8 mouse cellular contexts compared by ENCODE assay signal in genomic region chr2:152826481-152826880, GRCm38 (mm10). TPM values are rescaled to one million over a fixed set of nuclear protein-coding genes. Genes with fewer than 3 reads are reported as not detected.
DNase-seq lines count a peak whose midpoint lies in the region; ATAC-seq and TF ChIP-seq lines count a peak whose summit lies in the region.

No protein-coding gene starts in this region.

- TF ChIP-seq POLR2A in lung, adult 2 months (IDR thresholded peaks at IDR 0.05; ENCODE audit: borderline replicate concordance, extremely low read depth, low read depth, low read length), result no peak

- H3K9ac ChIP-seq in heart, embryonic 12.5 days, result no peak overlapping the region
- no peak overlapping the region for H3K9ac ChIP-seq in forebrain, embryonic 16.5 days (replicated peaks; ENCODE audit: low read depth, low read length)
- H3K9ac ChIP-seq in midbrain, embryonic 15.5 days, result no peak overlapping the region

- H3K4me1 ChIP-seq in heart, embryonic 12.5 days (replicated peaks), result peaks cover 64% of the 10 kb centered on the region
- H3K4me1 ChIP-seq in lung, adult 2 months (ENCODE audit: control insufficient read depth, insufficient read depth, low read length), result peaks cover 44% of the 10 kb centered on the region
- peaks cover 54% of the 10 kb centered on the region for H3K4me1 ChIP-seq in forebrain, embryonic 16.5 days (replicated peaks; ENCODE audit: control insufficient read depth, insufficient read depth, low read length)
- peaks cover 70% of the 10 kb centered on the region for H3K4me1 ChIP-seq in midbrain, embryonic 15.5 days

- H3K9me3 ChIP-seq in heart, embryonic 12.5 days (replicated peaks), result no peaks in the 10 kb centered on the region
- no peaks in the 10 kb centered on the region for H3K9me3 ChIP-seq in forebrain, embryonic 16.5 days (ENCODE audit: control insufficient read depth, low read length)
- H3K9me3 ChIP-seq in midbrain, embryonic 15.5 days, result no peaks in the 10 kb centered on the region

- no peaks in the 10 kb centered on the region for H3K27me3 ChIP-seq in heart, embryonic 12.5 days (replicated peaks)
- no peaks in the 10 kb centered on the region for H3K27me3 ChIP-seq in forebrain, embryonic 16.5 days (replicated peaks; ENCODE audit: control insufficient read depth, insufficient read depth, low read length)
- H3K27me3 ChIP-seq in midbrain, embryonic 15.5 days (replicated peaks), result no peaks in the 10 kb centered on the region

- ATAC-seq in heart, embryonic 12.5 days (ENCODE audit: insufficient number of reproducible peaks, low FRiP score), result no peak
- no peak for ATAC-seq in forebrain, embryonic 16.5 days
- no peak for ATAC-seq in midbrain, embryonic 15.5 days (replicated peaks)
- no peak for ATAC-seq in activated CD4-positive, CD25-positive, alpha-beta regulatory T cell, adult 4 months

- peaks cover 11% of the 10 kb centered on the region; the same call in 1 of the 2 replicates for H3K36me3 ChIP-seq in heart, embryonic 12.5 days
- H3K36me3 ChIP-seq in forebrain, embryonic 16.5 days (ENCODE audit: control insufficient read depth, insufficient read depth), result no peaks in the 10 kb centered on the region
- no peaks in the 10 kb centered on the region for H3K36me3 ChIP-seq in midbrain, embryonic 15.5 days (replicated peaks)

- WGBS in heart, embryonic 12.5 days, result 55% methylated on average over 3 of the region's 3 CpGs
- WGBS in lung, adult 2 months, result 50% methylated on average over 3 of the region's 3 CpGs
- WGBS in forebrain, embryonic 16.5 days, result 75% methylated on average over 3 of the region's 3 CpGs
- WGBS in midbrain, embryonic 15.5 days, result 85% methylated on average over 3 of the region's 3 CpGs

- intact Hi-C loops in heart, postnatal 25 days (cut with DNase I), result no loop called here

- H3K4me3 ChIP-seq in heart, embryonic 12.5 days, result 0 out of 2 replicates have a peak overlapping the region, but pooled peaks have one; percentile 62
- peak overlapping the region; percentile 34 for H3K4me3 ChIP-seq in lung, adult 2 months (replicated peaks; ENCODE audit: extremely low read depth, low read depth, low read length)
- H3K4me3 ChIP-seq in forebrain, embryonic 16.5 days (replicated peaks; ENCODE audit: low read length), result no peak overlapping the region
- no peak overlapping the region for H3K4me3 ChIP-seq in midbrain, embryonic 15.5 days

- DNase-seq in heart, postnatal 25 days (ENCODE audit: low spot score), result no peak
- no peak for DNase-seq in lung, adult 2 months
- DNase-seq in lung, postnatal 14 days, result no peak
- no peak for DNase-seq in ovary, postnatal 36 days (ENCODE audit: low spot score)

- no peak for TF ChIP-seq CTCF in lung, adult 2 months (IDR thresholded peaks at IDR 0.05; ENCODE audit: insufficient read depth, low read length)

- peak overlapping the region; percentile 75 for H3K4me2 ChIP-seq in heart, embryonic 12.5 days
- H3K4me2 ChIP-seq in forebrain, embryonic 16.5 days (ENCODE audit: low read length), result peak overlapping the region; percentile 2
- peak overlapping the region; percentile 71 for H3K4me2 ChIP-seq in midbrain, embryonic 15.5 days

- H3K27ac ChIP-seq in heart, embryonic 12.5 days (ENCODE audit: poor library complexity, severe bottlenecking), result no peak overlapping the region
- H3K27ac ChIP-seq in forebrain, embryonic 16.5 days (ENCODE audit: low read length), result no peak overlapping the region
- no peak overlapping the region for H3K27ac ChIP-seq in midbrain, embryonic 15.5 days

RNA-seq across cellular contexts. Expression of gene Bcl2l1, which starts 5.0 kb away (rescaled TPM):
- polyA plus RNA-seq in heart, embryonic 12.5 days (2016; fragmentation: Nextera tagmentation; extraction: Ambion mirVana), result 83.0 and 85.9 TPM in 2 replicates
- 10 to 100 TPM; 58.6 to 59.0 TPM for total RNA-seq in heart, postnatal 25 days (2021)
- 113 and 118 TPM in 2 replicates for polyA plus RNA-seq in lung, adult 2 months (2012; rRNA removed)
- 176 and 188 TPM in 2 replicates for polyA plus RNA-seq in forebrain, embryonic 16.5 days (2015; fragmentation: Nextera tagmentation; extraction: Ambion mirVana)
- 195 and 197 TPM in 2 replicates for polyA plus RNA-seq in midbrain, embryonic 15.5 days (2015; fragmentation: Nextera tagmentation; extraction: Ambion mirVana)
- 10 to 100 TPM; 52.4 to 59.9 TPM for polyA plus RNA-seq in activated CD4-positive, CD25-positive, alpha-beta regulatory T cell, adult 4 months (2017; shearing (Covaris generic))

RNA-seq across cellular contexts. Expression of gene Tpx2, which starts 21.3 kb away (rescaled TPM):
- polyA plus RNA-seq in heart, embryonic 12.5 days (2016; fragmentation: Nextera tagmentation; extraction: Ambion mirVana), result 65.6 and 74.1 TPM in 2 replicates
- total RNA-seq in heart, postnatal 25 days (2021), result 1 to 10 TPM; 1.5 to 1.6 TPM
- polyA plus RNA-seq in lung, adult 2 months (2012; rRNA removed), result 0.63 and 0.77 TPM in 2 replicates
- 40.0 and 49.6 TPM in 2 replicates for polyA plus RNA-seq in forebrain, embryonic 16.5 days (2015; fragmentation: Nextera tagmentation; extraction: Ambion mirVana)
- polyA plus RNA-seq in midbrain, embryonic 15.5 days (2015; fragmentation: Nextera tagmentation; extraction: Ambion mirVana), result 12.9 and 14.6 TPM in 2 replicates
- polyA plus RNA-seq in activated CD4-positive, CD25-positive, alpha-beta regulatory T cell, adult 4 months (2017; shearing (Covaris generic)), result 10 to 100 TPM; 21.3 to 23.3 TPM

Comparison
In these comparisons a context has a peak if more than half of its experiments do, and no peak if none do; other contexts are left out.
1. H3K4me2 ChIP-seq: peak in every context shown above with its lines; median percentile 75 in heart, embryonic 12.5 days; 71 in midbrain, embryonic 15.5 days; 2 in forebrain, embryonic 16.5 days.
2. H3K4me3 ChIP-seq: peak in heart, embryonic 12.5 days (single experiment) and lung, adult 2 months (single experiment); none in forebrain, embryonic 16.5 days (single experiment) and midbrain, embryonic 15.5 days (single experiment).